Mouse (Mus musculus) neural tube, embryonic 11.5 days (tissue): ENCODE measurements at regions not wholly inside any gene's neighbourhood (a gene's known extent, or its start where the extent isn't known, plus 50 kb on each side); places are given as distances from the start of the nearest gene placed in this dataset.

Source experiments
- ATAC-seq: fragments of 200-750 bp; cut with Nextera tagmentation; 2 replicates; pipeline ENCODE4 v1.8.0; 2017; ENCODE audit warnings: moderate number of reproducible peaks, mild to moderate bottlenecking, moderate TSS enrichment, moderate library complexity; ENCODE audit not compliant: insufficient read depth, low FRiP score, low TSS enrichment
- DNase-seq: peaks from one replicate; pipeline ENCODE4 v3.0.0-alpha.2; 2015; ENCODE audit warnings: low spot score
- H3K27ac ChIP-seq: fragments of 300-500 bp; sonication (generic); 2 replicates; pipeline ENCODE4 v1.5.1; 2014; ENCODE audit warnings: low read depth, mild to moderate bottlenecking, low read length
- H3K27me3 ChIP-seq: fragments of 300-500 bp; sonication (generic); 2 replicates; pipeline ENCODE4 v1.6.1; 2014; ENCODE audit warnings: mild to moderate bottlenecking, low read length, mixed read lengths; ENCODE audit not compliant: control insufficient read depth, insufficient read depth
- H3K36me3 ChIP-seq: fragments of 300-500 bp; sonication (generic); 2 replicates; pipeline ENCODE4 v1.6.1; 2014; ENCODE audit warnings: mild to moderate bottlenecking, low read length, moderate library complexity, mixed read lengths; ENCODE audit not compliant: control insufficient read depth, insufficient read depth
- H3K4me1 ChIP-seq: fragments of 300-500 bp; sonication (generic); 2 replicates; pipeline ENCODE4 v1.6.1; 2014; ENCODE audit warnings: low read length, mixed read lengths; ENCODE audit not compliant: control insufficient read depth, insufficient read depth
- H3K4me2 ChIP-seq: fragments of 300-500 bp; sonication (generic); 2 replicates; pipeline ENCODE4 v1.6.1; 2014; ENCODE audit warnings: low read depth, mild to moderate bottlenecking, moderate library complexity
- H3K4me3 ChIP-seq: fragments of 300-500 bp; sonication (generic); 2 replicates; pipeline ENCODE4 v1.5.1; 2014; ENCODE audit warnings: low read depth, low read length
- H3K9ac ChIP-seq: fragments of 300-500 bp; sonication (generic); 2 replicates; pipeline ENCODE4 v1.6.1; 2014; ENCODE audit warnings: mild to moderate bottlenecking, low read length
- H3K9me3 ChIP-seq: fragments of 300-500 bp; sonication (generic); 2 replicates; pipeline ENCODE4 v1.6.1; 2016; ENCODE audit warnings: low read length; ENCODE audit not compliant: control insufficient read depth
- WGBS: fragments of 180-500 bp; shearing (Covaris S2); extraction: QIAGEN DNeasy Blood & Tissue Kit; methylation state at CpG from one replicate; pipeline ENCODE4 v1.1.7; 2014; 5-methylcytosine and 5-hydroxymethylcytosine counted together

DNA sequence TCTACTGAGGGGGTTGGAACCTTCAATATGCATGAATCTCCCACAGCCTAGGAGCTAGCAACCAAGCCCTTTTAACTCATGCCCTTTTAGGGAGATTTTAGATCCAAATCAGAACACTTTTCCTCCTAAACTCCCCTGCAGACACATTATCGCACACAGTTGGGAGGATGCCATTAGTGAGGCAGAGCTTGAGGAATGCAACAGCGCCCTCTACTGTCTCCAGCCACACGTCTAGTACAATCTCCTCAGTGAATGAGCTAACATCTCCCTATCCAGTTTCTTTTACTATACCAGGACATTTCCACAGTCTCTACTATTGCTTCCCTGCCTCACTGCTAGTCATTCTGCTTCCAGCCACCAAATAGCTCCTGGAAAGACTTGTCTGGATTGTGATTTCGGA lies 59.3 kb downstream of the 1700080O16Rik start:
- WGBS, result 19% methylated on average over 4 of the region's 4 CpGs
- Histone ChIP-seq H3K27ac (no peak overlapping the region), H3K4me1 (no peaks in the 10 kb centered on the region), H3K9ac (no peak overlapping the region), H3K27me3 (no peaks in the 10 kb centered on the region), H3K9me3 (no peaks in the 10 kb centered on the region), H3K4me2 (no peak overlapping the region), H3K4me3 (no peak overlapping the region), H3K36me3 (no peaks in the 10 kb centered on the region)
- ATAC-seq (no peak), DNase-seq (peak; percentile 73)

DNA sequence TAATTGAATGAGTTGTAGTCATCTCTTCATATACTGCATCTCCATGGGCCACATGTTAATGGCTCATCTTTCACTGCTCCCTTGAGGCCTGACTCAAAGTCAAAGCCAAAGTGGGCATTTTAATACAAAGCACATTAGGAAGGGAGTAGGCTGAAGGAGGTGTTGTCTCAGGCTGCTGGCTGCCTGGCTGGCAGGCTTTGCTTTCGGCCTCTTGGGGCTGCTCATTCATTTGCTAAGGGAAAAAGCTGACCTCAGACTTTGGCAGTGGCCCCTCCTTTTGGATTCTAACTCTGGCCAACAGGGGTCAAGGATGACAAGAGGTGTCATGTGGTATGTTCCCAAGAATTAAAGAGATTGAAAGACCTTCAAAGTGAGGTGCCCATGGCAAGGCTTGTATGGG lies 61.0 kb downstream of the 1700080O16Rik start:
- Histone ChIP-seq H3K9me3 (no peaks in the 10 kb centered on the region), H3K4me3 (no peak overlapping the region), H3K9ac (no peak overlapping the region), H3K27ac (no peak overlapping the region), H3K4me1 (no peaks in the 10 kb centered on the region), H3K27me3 (no peaks in the 10 kb centered on the region), H3K36me3 (no peaks in the 10 kb centered on the region), H3K4me2 (no peak overlapping the region)
- ATAC-seq (no peak), DNase-seq (peak; percentile 13)
- 44% methylated on average over 1 of the region's 1 CpGs for WGBS

DNA sequence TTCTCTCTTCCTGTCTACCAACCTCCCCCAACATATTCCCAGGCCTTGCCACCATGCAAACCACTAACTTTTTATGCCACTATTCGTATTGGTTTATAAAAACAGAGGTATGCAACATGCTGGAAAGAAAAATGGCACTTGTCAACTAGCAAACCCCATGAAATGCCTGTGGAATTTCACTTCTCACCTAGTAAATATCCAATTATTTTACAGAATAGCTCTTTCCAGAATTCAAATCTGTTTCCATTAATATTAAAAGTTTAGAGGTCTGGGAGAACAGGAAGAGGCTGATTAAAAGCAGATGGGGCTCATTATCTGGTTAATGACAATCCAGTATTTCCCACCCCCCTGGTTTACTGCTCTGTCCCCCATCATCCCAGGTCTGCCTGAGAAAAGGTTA lies 62.0 kb downstream of the 1700080O16Rik start:
- Histone ChIP-seq H3K9ac (no peak overlapping the region), H3K4me3 (no peak overlapping the region), H3K9me3 (no peaks in the 10 kb centered on the region), H3K36me3 (no peaks in the 10 kb centered on the region), H3K27me3 (no peaks in the 10 kb centered on the region), H3K27ac (no peak overlapping the region), H3K4me2 (no peak overlapping the region), H3K4me1 (no peaks in the 10 kb centered on the region)
- 56% methylated on average over 1 of the region's 1 CpGs for WGBS
- DNase-seq (no peak), ATAC-seq (no peak)

DNA sequence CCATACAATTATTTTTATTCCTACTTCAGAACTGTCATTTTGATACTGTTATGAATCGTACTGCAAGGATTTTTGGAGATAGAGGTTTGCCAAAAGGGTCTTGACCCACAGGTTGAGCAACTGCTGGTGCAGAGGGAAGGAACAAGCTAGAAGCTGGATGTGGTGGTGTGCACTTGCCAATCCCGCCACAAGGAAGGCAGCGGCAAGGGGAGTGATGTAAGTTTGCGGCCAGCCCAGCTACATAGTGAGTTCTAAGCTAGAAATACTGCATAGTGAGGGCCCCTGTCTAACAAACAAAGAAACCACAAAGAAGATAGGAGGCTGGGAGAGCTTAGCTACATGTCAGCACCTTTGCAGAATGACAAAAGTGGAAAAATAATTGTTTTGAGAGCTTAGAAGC lies 74.1 kb downstream of the 1700080O16Rik start:
- Histone ChIP-seq H3K27me3 (no peaks in the 10 kb centered on the region), H3K36me3 (no peaks in the 10 kb centered on the region), H3K4me3 (no peak overlapping the region), H3K4me2 (no peak overlapping the region), H3K9me3 (no peaks in the 10 kb centered on the region), H3K4me1 (no peaks in the 10 kb centered on the region), H3K9ac (no peak overlapping the region), H3K27ac (no peak overlapping the region)
- WGBS, result 84% methylated on average over 4 of the region's 4 CpGs
- DNase-seq (no peak), ATAC-seq (no peak)

GRCm38 (mm10) chrX:51897059-51897458 lies 75.5 kb downstream of the 1700080O16Rik start:
- Histone ChIP-seq H3K4me3 (no peak overlapping the region), H3K27me3 (no peaks in the 10 kb centered on the region), H3K9me3 (no peaks in the 10 kb centered on the region), H3K9ac (no peak overlapping the region), H3K4me1 (no peaks in the 10 kb centered on the region), H3K36me3 (no peaks in the 10 kb centered on the region), H3K27ac (no peak overlapping the region), H3K4me2 (no peak overlapping the region)
- DNase-seq (peak; percentile 29), ATAC-seq (no peak)
- WGBS, result 19% methylated on average over 5 of the region's 5 CpGs

DNA sequence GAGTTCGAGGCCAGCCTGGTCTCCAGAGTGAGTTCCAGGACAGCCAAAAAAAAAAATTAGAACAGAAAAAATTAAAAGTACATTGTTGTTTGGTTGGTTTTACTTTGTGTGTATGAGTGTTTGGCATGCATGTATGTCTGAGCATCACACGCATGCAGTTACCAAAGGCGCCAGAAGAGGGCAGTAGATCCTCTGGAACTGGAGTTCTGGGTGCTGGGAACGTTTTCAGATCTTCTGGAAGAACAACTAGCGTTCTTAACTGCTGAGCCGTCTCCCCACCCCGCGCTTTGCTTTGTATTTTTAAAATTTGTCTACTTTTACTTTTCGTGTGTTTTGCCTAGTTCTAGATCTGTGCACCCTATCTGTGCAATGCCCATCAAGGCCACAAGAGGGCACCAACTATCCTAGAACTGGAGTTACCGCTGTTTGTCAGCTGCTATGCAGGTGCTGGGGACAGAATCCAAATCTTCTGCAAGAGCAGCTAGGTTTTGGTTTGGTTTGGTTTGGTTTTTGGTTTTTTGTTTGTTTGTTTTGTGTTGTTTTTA lies 76.9 kb downstream of the 1700080O16Rik start:
- H3K27me3 ChIP-seq, result no peaks in the 10 kb centered on the region
- DNase-seq, result no peak
- H3K36me3 ChIP-seq, result no peaks in the 10 kb centered on the region
- no peaks in the 10 kb centered on the region for H3K4me1 ChIP-seq
- 70% methylated on average over 10 of the region's 10 CpGs for WGBS
- H3K27ac ChIP-seq, result no peak overlapping the region
- H3K9me3 ChIP-seq, result no peaks in the 10 kb centered on the region
- H3K9ac ChIP-seq, result no peak overlapping the region
- no peak overlapping the region for H3K4me3 ChIP-seq
- no peak overlapping the region for H3K4me2 ChIP-seq
- no peak for ATAC-seq

DNA sequence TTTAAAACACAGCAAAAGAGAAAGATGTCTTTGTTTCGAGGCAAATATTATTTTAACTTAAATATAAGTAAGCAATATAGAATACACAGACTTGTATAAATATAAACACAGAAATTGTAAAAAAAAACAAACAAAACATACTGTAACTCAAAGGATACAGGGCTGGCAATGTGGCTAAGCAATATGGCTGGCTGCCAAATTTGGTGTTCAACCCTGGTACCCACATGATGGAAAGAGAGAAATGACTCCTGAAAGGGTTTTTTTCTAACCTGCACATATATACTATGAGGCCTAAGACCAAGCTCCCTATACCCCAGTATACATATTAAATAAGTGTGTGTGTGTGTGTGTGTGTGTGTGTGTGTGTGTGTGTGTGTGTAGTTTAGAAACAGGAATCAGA lies 79.9 kb downstream of the 1700080O16Rik start:
- H3K4me3 ChIP-seq, result no peak overlapping the region
- 59% methylated on average over 1 of the region's 1 CpGs for WGBS
- no peaks in the 10 kb centered on the region for H3K4me1 ChIP-seq
- H3K9me3 ChIP-seq, result no peaks in the 10 kb centered on the region
- no peaks in the 10 kb centered on the region for H3K36me3 ChIP-seq
- ATAC-seq, result no peak
- no peak overlapping the region for H3K27ac ChIP-seq
- no peak for DNase-seq
- no peak overlapping the region for H3K4me2 ChIP-seq
- no peaks in the 10 kb centered on the region for H3K27me3 ChIP-seq
- H3K9ac ChIP-seq, result no peak overlapping the region

- Histone ChIP-seq H3K4me3 (no peak overlapping the region), H3K27me3 (no peaks in the 10 kb centered on the region), H3K4me2 (no peak overlapping the region), H3K36me3 (no peaks in the 10 kb centered on the region), H3K27ac (no peak overlapping the region), H3K9ac (no peak overlapping the region), H3K9me3 (no peaks in the 10 kb centered on the region), H3K4me1 (no peaks in the 10 kb centered on the region)
- ATAC-seq (no peak), DNase-seq (no peak)
- 86% methylated on average over 5 of the region's 5 CpGs for WGBS
Measured at GRCm38 (mm10) chrX:51886129-51886528, 85.1 kb upstream of the Usp26 start.
